Mouse (Mus musculus): ENCODE measurements around the gene Cyp2w1.

DNA sequence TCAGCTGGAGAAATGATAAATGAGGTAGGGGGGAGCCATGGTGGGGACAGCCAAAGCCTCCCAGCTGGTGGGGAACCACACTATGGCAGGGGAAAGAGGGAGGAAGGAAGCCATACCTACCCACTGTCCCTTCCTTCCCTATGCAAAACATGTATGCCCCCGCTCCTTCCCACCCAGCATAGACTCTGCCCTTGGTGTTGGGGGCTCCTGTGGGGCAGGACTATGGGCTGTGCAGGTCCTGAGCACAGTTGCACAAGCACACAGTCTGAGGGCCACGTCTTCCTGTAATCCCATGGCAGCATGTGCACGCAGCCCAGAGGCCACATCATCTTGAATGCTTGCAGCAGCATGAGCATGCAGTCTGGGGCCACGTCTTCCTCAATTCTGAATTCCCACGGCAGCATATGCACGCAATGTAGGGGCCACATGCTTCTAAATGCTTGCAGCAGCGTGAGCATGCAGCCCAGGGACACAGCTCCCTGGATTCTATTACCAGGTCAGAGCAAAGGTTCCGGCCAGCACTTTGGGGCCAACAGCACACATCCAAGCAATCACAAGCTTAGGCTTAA lies 51.4 kb downstream of the Cyp2w1 start:
- no peak for TF ChIP-seq CTCF (IDR thresholded peaks at IDR 0.05; ENCODE audit: low read depth, low read length)
- TF ChIP-seq GATA1 (IDR thresholded peaks at IDR 0.05; ENCODE audit: borderline replicate concordance, low read length) = no peak
